Mouse (Mus musculus): ENCODE results near the gene Cables2. TPM values are rescaled to one million over a fixed set of nuclear protein-coding genes. Genes with fewer than 3 reads are reported as not detected.
"Not testable (repeated sequence)": the region's sequence is repeated elsewhere in the genome, so short reads cannot be mapped to it uniquely, and the experiment has no call there.

Cables2 gene
- polyA plus RNA-seq, 1 experiment from 2014 or later, result 9.2 TPM

DNA sequence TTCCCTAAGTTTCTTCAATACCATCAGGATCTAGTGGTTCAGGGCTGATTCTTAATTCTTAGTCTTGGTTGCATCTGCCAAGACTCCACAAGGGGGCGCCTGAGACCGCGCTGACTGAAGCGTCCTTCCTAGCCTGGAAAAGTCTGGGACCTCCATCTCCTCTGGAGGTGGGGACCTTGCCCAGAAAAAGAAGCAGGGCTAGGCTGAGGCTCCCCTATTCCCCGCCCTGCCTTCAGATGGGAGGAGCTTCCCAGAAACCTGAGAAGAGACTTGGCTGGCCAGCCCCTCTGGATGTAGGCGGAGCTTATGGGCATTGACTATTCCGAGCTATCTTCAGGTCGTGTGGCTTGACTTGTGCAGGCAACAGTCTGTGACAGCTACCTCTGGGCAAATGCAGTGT lies 2.5 kb upstream of the Cables2 start:
- H3K9me3 ChIP-seq, result no peaks in the 10 kb centered on the region
- peaks cover 41% of the 10 kb centered on the region for H3K4me1 ChIP-seq
- H3K4me3 ChIP-seq, result no peak overlapping the region; the same call in 1 of the 2 replicates
- under 1% methylated on average over 8 of the region's 8 CpGs for WGBS
- H3K36me3 ChIP-seq (replicated peaks), result peaks cover 6% of the 10 kb centered on the region
- H3K27me3 ChIP-seq (ENCODE audit: poor library complexity, severe bottlenecking), result peaks cover 27% of the 10 kb centered on the region
- peak overlapping the region; percentile 21; the same call in 1 of the 2 replicates for H3K27ac ChIP-seq
- DNase-seq (ENCODE audit: extremely low spot score, low spot score), result peak; percentile 86

DNA sequence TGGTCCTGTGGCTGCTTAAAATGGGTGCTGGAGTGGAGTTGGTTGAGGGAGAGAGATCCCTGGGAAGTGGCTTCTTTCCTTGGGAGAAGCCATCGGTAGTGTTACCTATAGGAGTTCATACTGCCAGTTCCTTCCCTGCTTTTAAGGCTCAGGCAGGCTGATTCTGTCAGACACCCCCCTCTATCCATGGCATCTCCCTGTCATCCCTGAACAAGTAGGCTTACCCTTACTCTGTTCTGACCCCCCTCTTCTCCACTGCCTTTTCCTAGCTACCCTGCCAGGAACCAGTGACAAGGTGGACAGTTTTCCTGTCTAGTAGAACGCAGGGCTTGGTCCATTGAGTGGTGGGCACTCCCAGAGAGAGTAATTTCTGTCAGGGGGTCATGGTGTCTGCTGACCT lies 1.2 kb upstream of the Cables2 start:
- no peaks in the 10 kb centered on the region for H3K9me3 ChIP-seq

DNA sequence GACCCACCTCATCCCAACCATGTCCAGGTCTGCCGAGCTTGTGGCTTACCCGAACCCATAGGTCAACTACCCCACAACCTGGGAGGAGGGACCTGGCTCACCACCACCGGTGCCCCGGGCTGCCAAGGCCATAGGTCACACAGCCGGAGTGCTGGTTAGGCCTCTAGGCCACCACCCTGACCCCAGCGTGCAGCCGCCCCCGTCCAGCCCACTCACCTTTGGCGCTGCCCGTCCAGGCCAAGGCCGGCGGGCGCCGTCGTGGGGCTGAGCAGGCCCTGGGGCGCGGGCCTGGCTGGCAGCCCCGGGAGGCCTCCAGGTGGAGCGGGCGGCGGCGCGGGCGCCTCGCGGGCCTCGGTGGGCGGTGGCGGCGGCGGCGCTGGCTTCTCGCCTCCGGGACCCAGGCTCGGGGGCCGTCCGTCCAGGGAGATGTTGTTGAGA lies 393 bp downstream of the Cables2 start:
- peaks cover 47% of the 10 kb centered on the region for H3K4me1 ChIP-seq
- H3K36me3 ChIP-seq (replicated peaks), result peaks cover 33% of the 10 kb centered on the region
- H3K27me3 ChIP-seq (ENCODE audit: poor library complexity, severe bottlenecking), result peaks cover 21% of the 10 kb centered on the region
- no peaks in the 10 kb centered on the region for H3K9me3 ChIP-seq
- peak overlapping the region; percentile 93 for H3K27ac ChIP-seq
- peak; percentile 44 for DNase-seq (ENCODE audit: extremely low spot score, low spot score)
- H3K4me3 ChIP-seq, result peak overlapping the region; percentile 86
- WGBS, result under 1% methylated on average over 36 of the region's 37 CpGs

More for the DNA sequence above, 1.2 kb upstream of the Cables2 start:
- no peak for DNase-seq (ENCODE audit: extremely low spot score, low spot score)
- H3K4me3 ChIP-seq, result no peak overlapping the region
- 93% methylated on average over 2 of the region's 2 CpGs for WGBS
- H3K36me3 ChIP-seq (replicated peaks), result peaks cover 18% of the 10 kb centered on the region
- peaks cover 27% of the 10 kb centered on the region for H3K27me3 ChIP-seq (ENCODE audit: poor library complexity, severe bottlenecking)
- H3K27ac ChIP-seq, result no peak overlapping the region
- H3K4me1 ChIP-seq, result peaks cover 47% of the 10 kb centered on the region

DNA sequence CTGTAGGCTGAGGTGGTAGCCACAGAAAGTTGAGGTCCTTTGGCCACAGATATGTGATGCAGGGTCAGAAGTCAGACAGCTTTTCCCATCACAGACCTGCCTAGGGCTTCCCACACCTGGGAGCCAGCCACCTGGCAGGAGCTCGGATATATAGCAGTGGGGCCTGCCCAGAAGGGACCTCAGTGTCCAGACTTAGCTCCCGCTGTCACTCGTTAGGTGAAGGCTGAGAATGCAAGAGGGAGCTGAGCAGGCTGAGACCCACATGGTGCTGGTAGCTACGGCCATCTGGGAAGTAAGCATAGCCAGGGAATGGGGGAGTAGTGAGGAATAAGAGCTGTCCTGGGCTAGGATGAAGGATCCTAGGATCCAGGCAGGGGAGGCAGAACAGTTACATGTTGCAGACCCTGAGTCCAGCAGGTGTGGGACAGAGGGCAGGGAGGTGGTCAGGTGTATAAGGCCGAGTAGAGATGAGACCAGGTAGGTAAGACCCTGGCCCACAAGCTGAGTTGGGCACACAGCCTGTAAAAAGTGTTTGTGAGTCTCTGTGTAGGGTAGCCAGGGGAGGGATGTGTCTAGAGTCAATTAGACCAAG lies 1.4 kb downstream of the Cables2 start:
- H3K9me3 ChIP-seq, result no peaks in the 10 kb centered on the region
- peaks cover 42% of the 10 kb centered on the region for H3K36me3 ChIP-seq (replicated peaks)
- H3K27me3 ChIP-seq (ENCODE audit: poor library complexity, severe bottlenecking), result peaks cover 19% of the 10 kb centered on the region
- no peak for DNase-seq (ENCODE audit: extremely low spot score, low spot score)
- peaks cover 47% of the 10 kb centered on the region for H3K4me1 ChIP-seq
- WGBS, result 73% methylated on average over 5 of the region's 5 CpGs
- no peak overlapping the region for H3K27ac ChIP-seq
- peak overlapping the region; percentile 86 for H3K4me3 ChIP-seq

DNA sequence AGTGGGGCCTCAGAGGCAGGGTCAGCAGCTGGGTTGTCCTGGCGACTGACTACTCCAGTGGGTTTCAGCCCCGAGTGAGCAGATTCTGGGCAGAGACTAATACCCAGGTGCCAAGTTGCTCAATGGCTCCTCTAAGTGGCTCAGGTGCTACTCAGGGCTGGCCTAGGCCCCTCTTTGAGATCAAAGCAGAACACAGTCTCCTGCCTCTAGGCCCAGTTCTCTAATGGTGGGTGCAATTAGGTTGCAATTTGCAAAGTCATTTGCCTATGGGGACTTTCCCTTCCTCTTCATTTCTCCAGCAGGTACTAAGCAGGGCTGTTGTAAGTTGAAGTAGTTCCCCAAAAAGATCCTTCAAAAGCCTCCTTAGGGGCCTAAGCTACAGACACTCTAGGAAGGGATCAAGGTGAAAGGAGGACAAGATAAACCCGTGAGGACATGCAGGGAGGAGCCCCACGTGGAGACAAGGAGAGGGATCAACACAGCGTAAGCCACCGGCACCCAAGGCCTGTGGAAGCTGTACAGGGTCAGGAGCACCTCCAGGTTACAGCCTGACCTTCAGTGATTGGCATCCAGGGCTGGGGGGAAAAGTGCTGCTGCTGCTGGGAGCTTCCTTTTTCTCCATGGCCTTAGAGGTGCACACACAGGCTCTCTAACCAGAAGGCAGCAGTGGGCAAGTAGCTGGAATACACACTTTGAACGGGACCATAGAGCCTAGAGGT lies 2.6 kb downstream of the Cables2 start:
- 86% methylated on average over 7 of the region's 7 CpGs for WGBS
- Histone ChIP-seq H3K36me3 (replicated peaks) (peaks cover 51% of the 10 kb centered on the region), H3K27ac (no peak overlapping the region), H3K27me3 (ENCODE audit: poor library complexity, severe bottlenecking) (peaks cover 19% of the 10 kb centered on the region), H3K4me1 (peaks cover 36% of the 10 kb centered on the region), H3K4me3 (no peak overlapping the region), H3K9me3 (no peaks in the 10 kb centered on the region)
- no peak for DNase-seq (ENCODE audit: extremely low spot score, low spot score)

DNA sequence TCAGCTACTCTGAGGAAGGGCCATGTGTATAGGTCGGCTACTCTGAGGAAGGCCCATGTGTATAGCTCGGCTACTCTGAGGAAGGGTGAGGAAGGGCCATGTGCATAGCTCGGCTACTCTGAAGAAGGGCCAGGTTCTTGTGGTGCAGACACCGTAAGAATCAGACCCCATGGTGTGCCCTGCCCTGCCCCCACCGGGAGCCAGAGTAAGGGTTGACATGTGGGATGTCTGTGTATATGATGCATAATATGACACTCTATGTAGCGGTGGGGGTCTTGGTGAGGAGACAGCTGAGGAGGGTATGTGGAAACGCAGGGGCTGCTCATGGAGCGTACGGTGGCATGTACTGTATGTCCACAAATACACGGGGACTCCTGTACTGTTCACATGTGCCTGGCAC lies 4.0 kb downstream of the Cables2 start:
- H3K9me3 ChIP-seq, result no peaks in the 10 kb centered on the region
- H3K27ac ChIP-seq, result no peak overlapping the region
- no peak overlapping the region for H3K4me3 ChIP-seq
- H3K27me3 ChIP-seq (ENCODE audit: poor library complexity, severe bottlenecking), result peaks cover 6% of the 10 kb centered on the region
- peaks cover 56% of the 10 kb centered on the region for H3K36me3 ChIP-seq (replicated peaks)
- H3K4me1 ChIP-seq, result peaks cover 36% of the 10 kb centered on the region
- WGBS, result 89% methylated on average over 10 of the region's 10 CpGs
- no peak for DNase-seq (ENCODE audit: extremely low spot score, low spot score)

DNA sequence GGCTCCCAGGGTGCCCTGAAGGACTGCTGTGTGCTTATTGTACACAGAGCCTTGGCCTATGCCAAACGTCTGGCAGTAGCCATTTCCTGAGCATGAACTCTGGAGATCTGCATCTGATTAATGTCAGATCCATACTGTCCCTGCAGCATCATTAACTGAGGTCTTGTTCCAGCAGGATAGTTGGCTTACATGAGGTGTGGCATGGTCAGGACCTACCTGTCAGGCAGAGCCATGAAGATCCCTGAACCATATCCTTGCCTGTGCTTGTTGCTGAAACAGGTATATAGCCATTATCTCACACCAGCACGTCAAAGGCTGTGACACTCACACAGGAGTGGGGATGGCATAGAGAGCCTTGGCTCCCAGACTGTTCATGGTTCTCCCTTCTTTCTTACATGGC lies 5.3 kb downstream of the Cables2 start:
- Histone ChIP-seq H3K9me3 (no peaks in the 10 kb centered on the region), H3K27me3 (ENCODE audit: poor library complexity, severe bottlenecking) (no peaks in the 10 kb centered on the region), H3K4me3 (no peak overlapping the region), H3K36me3 (replicated peaks) (peaks cover 70% of the 10 kb centered on the region), H3K4me1 (peaks cover 28% of the 10 kb centered on the region), H3K27ac (no peak overlapping the region; the same call in 1 of the 2 replicates)
- DNase-seq (ENCODE audit: extremely low spot score, low spot score), result no peak
- 74% methylated on average over 2 of the region's 2 CpGs for WGBS

DNA sequence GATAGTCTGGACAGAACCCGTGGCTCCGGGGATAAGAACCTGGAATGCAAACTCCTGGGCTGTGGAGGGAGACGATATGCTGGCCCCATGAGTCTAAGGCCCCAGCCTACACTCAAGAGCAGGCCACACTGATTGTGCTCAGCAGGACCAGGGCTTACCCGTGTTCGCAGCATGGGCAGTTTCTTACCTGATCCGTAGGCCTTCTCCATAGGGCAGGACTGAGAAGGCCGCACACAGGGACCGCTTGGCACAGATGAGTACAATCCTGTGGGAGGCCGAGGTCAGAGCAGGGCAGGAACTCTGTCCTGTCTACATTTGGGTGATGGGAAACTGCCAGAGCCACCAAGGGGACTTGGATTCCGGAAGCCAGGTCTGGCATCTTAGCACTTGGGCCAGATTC lies 10.4 kb downstream of the Cables2 start:
- Histone ChIP-seq H3K9me3 (no peaks in the 10 kb centered on the region), H3K27ac (no peak overlapping the region), H3K36me3 (replicated peaks) (peaks cover 88% of the 10 kb centered on the region), H3K4me3 (no peak overlapping the region), H3K27me3 (ENCODE audit: poor library complexity, severe bottlenecking) (no peaks in the 10 kb centered on the region), H3K4me1 (peaks cover 14% of the 10 kb centered on the region)
- DNase-seq (ENCODE audit: extremely low spot score, low spot score), result no peak
- WGBS, result 93% methylated on average over 10 of the region's 10 CpGs

DNA sequence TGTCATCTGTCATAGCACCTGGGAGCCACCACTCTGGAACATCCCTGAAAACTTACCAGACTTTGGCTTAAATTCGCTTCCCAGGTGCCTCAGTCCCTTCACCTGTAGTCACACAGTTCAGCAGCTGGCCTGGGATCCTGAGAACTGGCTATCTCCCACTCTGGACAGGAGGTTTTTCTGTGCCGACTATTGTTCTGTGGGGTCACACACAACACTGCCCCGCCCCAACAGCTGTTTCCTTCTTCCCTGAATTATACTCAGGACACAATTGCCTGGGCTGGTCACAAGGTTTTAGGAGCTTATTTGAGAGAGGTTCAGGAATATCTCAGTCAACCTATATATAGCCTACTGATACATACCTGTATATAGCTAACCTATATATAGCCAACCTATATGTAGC lies 10.9 kb downstream of the Cables2 start:
- Histone ChIP-seq H3K36me3 (replicated peaks) (peaks cover 88% of the 10 kb centered on the region), H3K4me1 (peaks cover 15% of the 10 kb centered on the region), H3K4me3 (no peak overlapping the region), H3K9me3 (no peaks in the 10 kb centered on the region), H3K27ac (no peak overlapping the region), H3K27me3 (ENCODE audit: poor library complexity, severe bottlenecking) (no peaks in the 10 kb centered on the region)
- 88% methylated on average over 3 of the region's 3 CpGs for WGBS
- no peak for DNase-seq (ENCODE audit: extremely low spot score, low spot score)

DNA sequence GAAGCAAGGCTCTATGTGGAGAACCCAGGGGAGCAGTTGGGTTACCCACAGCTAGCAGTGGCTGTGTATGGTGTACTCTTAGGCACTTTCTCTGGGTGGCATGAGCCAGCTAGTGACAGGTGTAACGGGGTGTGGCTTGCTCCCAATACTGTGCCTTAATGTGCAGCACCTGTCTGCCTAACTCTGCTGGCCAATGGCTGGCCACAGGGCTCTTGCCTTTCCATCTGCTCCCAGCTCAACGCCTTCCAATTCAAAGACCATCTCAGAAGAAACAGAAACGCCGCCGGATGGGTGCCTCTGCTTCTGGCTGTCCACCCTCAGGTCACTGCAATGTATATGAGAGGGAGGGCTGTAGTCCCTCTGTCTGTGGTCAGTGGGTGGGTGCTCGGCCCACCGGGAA lies 11.4 kb downstream of the Cables2 start:
- H3K36me3 ChIP-seq (replicated peaks), result peaks cover 83% of the 10 kb centered on the region
- DNase-seq (ENCODE audit: extremely low spot score, low spot score), result no peak
- no peaks in the 10 kb centered on the region for H3K9me3 ChIP-seq
- H3K4me3 ChIP-seq, result no peak overlapping the region
- WGBS, result 94% methylated on average over 7 of the region's 7 CpGs
- peaks cover 15% of the 10 kb centered on the region for H3K4me1 ChIP-seq
- H3K27ac ChIP-seq, result no peak overlapping the region
- H3K27me3 ChIP-seq (ENCODE audit: poor library complexity, severe bottlenecking), result no peaks in the 10 kb centered on the region

DNA sequence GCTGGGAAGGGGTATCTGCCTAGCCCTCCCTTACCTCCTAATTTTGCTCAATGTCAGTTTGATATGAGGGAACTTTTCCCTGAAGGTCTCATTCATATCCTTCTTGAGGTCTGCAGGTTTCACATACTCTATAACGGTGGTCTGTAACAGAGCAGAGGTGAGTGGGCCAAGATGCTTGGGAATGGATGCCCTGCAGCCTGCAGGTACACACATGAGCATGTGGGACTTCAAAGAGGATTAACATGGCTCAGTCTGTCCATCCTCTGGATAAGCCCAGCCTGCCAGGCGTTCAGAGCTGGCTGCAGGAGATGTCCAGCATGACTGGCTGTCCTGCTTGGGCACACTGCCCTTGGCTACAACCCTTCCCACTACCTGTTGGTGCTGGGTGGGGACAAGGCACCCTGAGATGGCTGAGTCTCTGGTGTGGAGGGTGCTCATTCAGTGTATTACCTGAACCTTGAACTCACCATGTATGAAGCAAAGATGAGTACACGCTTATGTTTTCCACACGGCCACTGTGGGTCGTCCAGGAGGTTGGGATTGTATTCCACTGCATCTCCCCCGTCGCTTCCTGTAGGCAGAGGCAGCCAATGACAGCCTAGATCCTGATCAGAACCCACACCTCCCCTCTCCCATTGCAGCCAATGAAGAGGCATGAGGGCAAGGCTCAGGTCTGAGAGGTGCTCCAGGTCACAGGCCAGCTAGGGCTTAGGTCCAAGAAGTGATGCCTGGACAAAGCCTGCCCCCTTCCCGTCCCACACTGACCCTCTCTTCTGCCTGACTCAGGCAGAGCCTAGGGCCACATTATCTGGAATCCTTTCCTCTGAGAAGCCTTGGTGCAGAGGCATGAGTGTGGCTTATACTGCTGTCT lies 12.5 kb downstream of the Cables2 start:
- 70% methylated on average over 8 of the region's 8 CpGs for WGBS
- Histone ChIP-seq H3K27me3 (ENCODE audit: poor library complexity, severe bottlenecking) (no peaks in the 10 kb centered on the region), H3K4me3 (no peak overlapping the region), H3K4me1 (peaks cover 24% of the 10 kb centered on the region), H3K9me3 (no peaks in the 10 kb centered on the region), H3K36me3 (replicated peaks) (peaks cover 73% of the 10 kb centered on the region), H3K27ac (no peak overlapping the region)
- DNase-seq (ENCODE audit: extremely low spot score, low spot score), result no peak

DNA sequence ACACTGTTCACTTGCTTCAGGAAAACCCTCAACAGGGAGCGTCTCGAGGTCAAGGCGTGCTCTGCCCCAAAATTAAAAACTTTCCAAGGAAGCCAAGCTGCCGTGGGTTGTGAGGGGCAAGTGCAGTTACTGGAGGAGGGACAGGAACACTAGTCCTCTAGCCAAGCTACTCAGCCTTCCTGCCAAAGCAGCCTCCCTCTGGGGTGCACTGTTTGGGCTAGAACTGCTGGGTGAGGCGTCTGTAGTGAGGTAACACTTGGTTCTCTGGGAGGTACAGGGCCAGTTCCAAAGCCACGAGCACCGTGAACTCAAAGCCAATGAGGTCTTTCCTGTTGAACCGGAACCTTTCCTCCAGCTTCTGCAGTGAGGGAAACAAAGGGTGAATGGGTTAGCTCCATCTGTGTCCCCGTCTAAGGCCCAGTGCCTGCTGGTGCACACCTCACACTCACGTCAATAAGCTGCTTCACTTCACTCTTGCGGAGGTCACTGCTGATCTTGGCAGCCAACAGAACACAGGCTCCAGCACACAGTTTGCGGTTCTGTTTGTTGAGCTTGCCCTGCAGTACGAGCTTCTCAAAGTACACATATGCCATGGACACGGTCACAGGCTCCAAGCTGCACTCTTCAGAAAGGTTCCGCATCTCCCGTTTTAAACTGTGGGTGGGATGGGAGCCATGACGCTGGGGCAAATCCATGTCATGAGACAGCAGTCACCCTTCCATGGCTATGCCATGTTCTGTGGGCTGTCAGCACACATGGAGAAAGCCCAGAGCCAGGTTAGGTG lies 13.3 kb downstream of the Cables2 start:
- not testable (repeated sequence) for DNase-seq (ENCODE audit: extremely low spot score, low spot score); H3K27me3 ChIP-seq (ENCODE audit: poor library complexity, severe bottlenecking); H3K9me3 ChIP-seq; H3K4me3 ChIP-seq; H3K27ac ChIP-seq
- Histone ChIP-seq H3K36me3 (replicated peaks) (peaks cover 73% of the 10 kb centered on the region), H3K4me1 (peaks cover 26% of the 10 kb centered on the region)
- 77% methylated on average over 17 of the region's 17 CpGs for WGBS
